Mouse (Mus musculus) layer of hippocampus, adult 2 months (tissue): ENCODE data around the gene Alpk3. TPM values are rescaled to one million over a fixed set of nuclear protein-coding genes. Genes with fewer than 3 reads are reported as not detected.
A peak's percentile ranks its signal among the peaks of the same experiment; 100 is the strongest.
"Not testable (repeated sequence)": the region's sequence is repeated elsewhere in the genome, so short reads cannot be mapped to it uniquely, and the experiment has no call there.

Experiments used
- DNase-seq, 2 experiments: peaks; one replicate each; pipeline ENCODE4 v3.0.0; 2022; ENCODE audit warnings: low spot score in 2 of 2
- H3K27ac ChIP-seq: fragments of 200-600 bp; 2 replicates; pipeline ENCODE4 v1.8.1; 2022
- H3K4me3 ChIP-seq: fragments of 200-600 bp; 2 replicates; pipeline ENCODE4 v1.8.1; 2022; ENCODE audit warnings: mild to moderate bottlenecking
- CTCF ChIP-seq: fragments of 200-600 bp; conservative IDR thresholded peaks from 2 replicates; pipeline ENCODE4 v1.8.1; 2022; ENCODE audit warnings: antibody characterized with exemption, mild to moderate bottlenecking, moderate library complexity
- total RNA-seq, 2 experiments: library from RNA; stranded (reverse); gene quantifications; 2 replicates each; pipeline ENCODE4 v1.2.3; 2021

The Alpk3 gene
- total RNA-seq, 2 experiments from 2014 or later, result 0.64 to 0.67 TPM

- DNase-seq, result no peak
- Histone ChIP-seq H3K27ac (no peak overlapping the region), H3K4me3 (no peak overlapping the region)
- no peak for TF ChIP-seq CTCF
These were observed 66.2 kb downstream of the Alpk3 start for GRCm38 (mm10) chr7:81123553-81123952.

GRCm38 (mm10) chr7:81124773-81125172, 67.4 kb downstream of the Alpk3 start:
- H3K27ac ChIP-seq, result no peak overlapping the region
- no peak for TF ChIP-seq CTCF
- DNase-seq, result no peak
- no peak overlapping the region for H3K4me3 ChIP-seq

GRCm38 (mm10) chr7:81125215-81126175, 68.1 kb downstream of the Alpk3 start:
- Histone ChIP-seq H3K4me3 (no peak overlapping the region), H3K27ac (no peak overlapping the region)
- no peak for DNase-seq
- TF ChIP-seq CTCF, result no peak

- TF ChIP-seq CTCF, result no peak
- Histone ChIP-seq H3K27ac (no peak overlapping the region), H3K4me3 (no peak overlapping the region)
- no peak for DNase-seq
These were observed 74.5 kb downstream of the Alpk3 start for GRCm38 (mm10) chr7:81131864-81132263.

GRCm38 (mm10) chr7:81132851-81133279, 75.5 kb downstream of the Alpk3 start:
- no peak overlapping the region for H3K4me3 ChIP-seq
- DNase-seq, result no peak

GRCm38 (mm10) chr7:81133416-81133815, 76.0 kb downstream of the Alpk3 start:
- H3K27ac ChIP-seq, result peak overlapping the region; percentile 32; the same call in 1 of the 2 replicates
- no peak for DNase-seq
- no peak overlapping the region for H3K4me3 ChIP-seq
- TF ChIP-seq CTCF, result no peak

More at GRCm38 (mm10) chr7:81132851-81133279, 75.5 kb downstream of the Alpk3 start:
- no peak for TF ChIP-seq CTCF
- no peak overlapping the region for H3K27ac ChIP-seq

- H3K27ac ChIP-seq, result no peak overlapping the region; the same call in 1 of the 2 replicates
- no peak for DNase-seq
- H3K4me3 ChIP-seq, result no peak overlapping the region
- no peak for TF ChIP-seq CTCF
These were observed 76.5 kb downstream of the Alpk3 start for GRCm38 (mm10) chr7:81133941-81134340.

GRCm38 (mm10) chr7:81134614-81135067, 77.2 kb downstream of the Alpk3 start:
- peak overlapping the region; percentile 63 for H3K27ac ChIP-seq
- DNase-seq, result peak; percentile 29 to 64
- H3K4me3 ChIP-seq, result no peak overlapping the region
- TF ChIP-seq CTCF, result peak; percentile 59

- no peak overlapping the region for H3K4me3 ChIP-seq
- H3K27ac ChIP-seq, result no peak overlapping the region
- no peak for DNase-seq
- no peak for TF ChIP-seq CTCF
These were observed 79.9 kb downstream of the Alpk3 start for GRCm38 (mm10) chr7:81137292-81137691.

GRCm38 (mm10) chr7:81139100-81139499, 81.7 kb downstream of the Alpk3 start:
- no peak for DNase-seq
- no peak for TF ChIP-seq CTCF
- no peak overlapping the region for H3K27ac ChIP-seq
- no peak overlapping the region for H3K4me3 ChIP-seq

GRCm38 (mm10) chr7:81139671-81140404, 82.4 kb downstream of the Alpk3 start:
- Histone ChIP-seq H3K4me3 (no peak overlapping the region), H3K27ac (no peak overlapping the region)
- DNase-seq, result no peak
- no peak for TF ChIP-seq CTCF

GRCm38 (mm10) chr7:81141541-81141940, 84.1 kb downstream of the Alpk3 start:
- Histone ChIP-seq H3K4me3 (no peak overlapping the region), H3K27ac (no peak overlapping the region)
- no peak for TF ChIP-seq CTCF
- DNase-seq, result no peak

- not testable (repeated sequence) for DNase-seq, H3K4me3 ChIP-seq, H3K27ac ChIP-seq
These were observed 85.7 kb downstream of the Alpk3 start for GRCm38 (mm10) chr7:81143056-81143455.
